Mouse (Mus musculus): Measurements from ENCODE around the gene Larp4b. TPM values are rescaled to one million over a fixed set of nuclear protein-coding genes. Genes with fewer than 3 reads are reported as not detected.
"Not testable (repeated sequence)": the region's sequence is repeated elsewhere in the genome, so short reads cannot be mapped to it uniquely, and the experiment has no call there.

Gene Larp4b
- polyA plus RNA-seq (2012; ENCODE audit: insufficient read depth, insufficient read length, low replicate concordance, missing spikeins), result not detected in 2 replicates

DNA sequence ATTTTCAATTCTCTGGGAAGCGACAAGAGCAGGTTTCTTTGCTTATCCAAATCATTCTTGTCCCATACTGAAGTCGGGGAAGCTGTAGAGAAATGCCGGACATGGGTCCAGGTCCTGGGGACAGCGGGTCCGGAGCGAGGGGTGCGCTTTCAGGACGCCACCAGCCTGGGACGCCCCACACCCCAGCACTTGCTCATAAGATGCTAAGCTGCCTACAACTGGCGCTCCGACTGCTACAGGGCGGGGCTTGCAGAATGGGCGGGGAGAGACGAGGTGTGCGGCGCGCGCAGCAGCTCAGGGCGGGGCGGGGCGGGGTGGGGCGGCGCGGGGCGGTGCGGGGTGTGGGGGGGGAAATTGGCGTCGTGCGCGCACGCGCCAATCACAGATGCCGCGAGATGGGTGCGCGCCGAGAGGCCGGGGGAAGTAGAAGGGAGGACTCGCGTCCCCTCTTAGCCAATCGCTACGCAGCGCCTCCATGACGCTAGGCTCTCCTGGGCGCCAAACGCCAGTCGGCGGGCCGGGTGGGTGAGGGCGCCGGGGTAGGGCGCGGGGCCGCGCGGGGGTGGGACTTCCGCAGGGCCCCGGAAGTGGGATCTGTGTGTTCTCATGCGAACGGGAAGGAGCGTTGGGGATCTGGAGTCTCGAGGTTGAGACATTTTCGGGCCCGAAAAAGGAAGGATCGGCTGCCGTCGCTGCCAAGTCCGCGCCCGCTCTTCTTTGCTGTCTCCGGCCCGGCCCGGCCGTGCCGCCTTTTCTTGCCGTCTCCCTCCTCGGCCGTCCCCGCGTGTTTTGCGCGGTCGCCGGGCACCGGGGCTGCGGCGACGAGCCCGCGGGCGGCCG is at the start of gene Larp4b:
Gene Larp4b (plus strand): TSS at position 566 of the 840 bp plus-strand sequence.
- Histone ChIP-seq H3K4me3 (ENCODE audit: insufficient read depth, low read depth, low read length) (peak within 1 kb of the TSS; percentile 81), H3K27ac (ENCODE audit: insufficient read depth, low read depth, low read length) (peak within 1 kb of the TSS; percentile 55; the same call in 1 of the 2 replicates), H3K4me1 (ENCODE audit: control insufficient read depth, insufficient read depth, low read length) (no peaks in the 10 kb centered on the region)
- TF ChIP-seq POLR2A (IDR thresholded peaks at IDR 0.05; ENCODE audit: insufficient read depth, low read depth, low read length), result peak; percentile 36; the same call in 1 of the 2 replicates
- no peak for TF ChIP-seq CTCF (IDR thresholded peaks at IDR 0.05; ENCODE audit: insufficient read depth, low read depth, low read length)
- under 1% methylated on average over 87 of the region's 92 CpGs for WGBS

DNA sequence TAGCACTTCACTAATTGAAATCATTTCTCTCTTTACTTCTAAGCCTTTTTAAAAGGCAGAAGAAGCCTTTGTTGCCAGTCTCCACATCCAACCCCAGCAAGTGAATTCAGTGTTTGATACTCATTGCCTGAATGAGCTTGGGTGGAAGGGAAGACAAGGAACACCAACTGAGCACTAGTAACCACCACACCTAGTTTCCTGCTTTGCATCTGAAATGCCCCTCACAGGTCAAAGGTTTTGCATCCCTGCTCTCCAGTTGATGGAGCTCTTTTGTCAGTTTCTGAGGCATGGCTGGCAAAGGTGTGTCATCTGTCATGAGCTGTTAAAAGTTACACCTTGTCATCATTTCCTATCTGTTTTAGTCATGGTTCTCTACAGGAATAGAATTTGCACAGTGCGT is 49.0 kb upstream of the Larp4b start:
- TF ChIP-seq POLR2A (IDR thresholded peaks at IDR 0.05; ENCODE audit: insufficient read depth, low read depth, low read length), result no peak
- no peak for TF ChIP-seq CTCF (IDR thresholded peaks at IDR 0.05; ENCODE audit: insufficient read depth, low read depth, low read length)
- 100% methylated on average over 1 of the region's 1 CpGs for WGBS
- Histone ChIP-seq H3K27ac (ENCODE audit: insufficient read depth, low read depth, low read length) (no peak overlapping the region), H3K4me1 (ENCODE audit: control insufficient read depth, insufficient read depth, low read length) (no peaks in the 10 kb centered on the region), H3K4me3 (ENCODE audit: insufficient read depth, low read depth, low read length) (no peak overlapping the region)

DNA sequence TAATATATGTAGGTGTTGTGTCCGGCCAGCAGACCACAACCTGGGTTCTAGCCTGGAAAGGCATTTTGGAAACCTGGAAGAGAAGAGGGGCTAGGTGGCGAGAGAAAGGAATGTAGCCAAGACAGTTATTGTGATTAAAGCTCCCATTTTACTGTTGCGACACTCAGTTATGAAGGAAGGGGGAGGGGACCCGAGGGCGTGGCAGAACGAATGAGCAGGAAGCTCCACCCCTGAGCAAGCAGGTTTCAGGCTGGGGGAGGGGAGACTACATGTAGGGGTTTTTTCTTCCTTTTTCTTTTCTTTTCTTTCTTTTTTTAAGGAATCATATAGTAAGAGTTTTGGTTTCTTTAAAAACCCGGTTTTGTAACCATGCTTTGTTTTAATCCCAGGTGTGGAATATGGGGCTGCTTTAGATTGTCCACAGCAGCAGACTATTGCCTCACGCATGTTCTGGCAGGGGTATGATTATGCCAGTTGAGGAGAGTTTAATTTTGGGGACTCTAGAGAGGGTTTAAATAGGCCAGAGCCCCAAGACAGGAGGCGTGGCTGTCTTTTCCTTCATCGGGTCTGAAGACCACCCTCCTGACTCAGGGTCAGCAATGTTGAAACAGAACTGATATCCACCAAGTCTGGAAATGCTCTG is 41.5 kb upstream of the Larp4b start:
- H3K4me3 ChIP-seq (ENCODE audit: insufficient read depth, low read depth, low read length), result not testable (repeated sequence)
- WGBS, result 68% methylated on average over 10 of the region's 10 CpGs

DNA sequence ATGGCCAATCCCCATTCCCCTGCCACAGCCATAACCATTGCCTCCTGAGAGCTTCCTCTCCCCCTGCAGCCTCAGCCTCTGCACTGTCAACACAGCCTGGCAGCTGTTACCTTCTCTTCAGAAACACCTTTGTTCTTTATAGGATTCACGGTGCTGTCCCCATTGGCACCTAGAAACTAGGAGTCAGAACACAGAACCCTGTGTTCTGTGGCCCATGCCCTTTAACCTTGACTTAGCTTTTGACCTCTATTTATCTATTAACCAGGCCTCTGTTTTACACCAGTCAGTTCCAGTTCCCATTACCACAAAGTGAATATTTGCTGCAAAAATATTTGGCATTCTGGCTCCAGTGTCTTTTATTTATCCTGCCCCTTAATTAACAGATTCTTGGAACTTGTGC is 36.4 kb upstream of the Larp4b start:
- TF ChIP-seq CTCF (IDR thresholded peaks at IDR 0.05; ENCODE audit: insufficient read depth, low read depth, low read length) (no peak), POLR2A (IDR thresholded peaks at IDR 0.05; ENCODE audit: insufficient read depth, low read depth, low read length) (no peak)
- Histone ChIP-seq H3K27ac (ENCODE audit: insufficient read depth, low read depth, low read length) (no peak overlapping the region), H3K4me3 (ENCODE audit: insufficient read depth, low read depth, low read length) (no peak overlapping the region), H3K4me1 (ENCODE audit: control insufficient read depth, insufficient read depth, low read length) (no peaks in the 10 kb centered on the region)
- 81% methylated on average over 1 of the region's 1 CpGs for WGBS

More for the DNA sequence above, 41.5 kb upstream of the Larp4b start:
- H3K27ac ChIP-seq (ENCODE audit: insufficient read depth, low read depth, low read length); H3K4me1 ChIP-seq (ENCODE audit: control insufficient read depth, insufficient read depth, low read length): not testable (repeated sequence)

DNA sequence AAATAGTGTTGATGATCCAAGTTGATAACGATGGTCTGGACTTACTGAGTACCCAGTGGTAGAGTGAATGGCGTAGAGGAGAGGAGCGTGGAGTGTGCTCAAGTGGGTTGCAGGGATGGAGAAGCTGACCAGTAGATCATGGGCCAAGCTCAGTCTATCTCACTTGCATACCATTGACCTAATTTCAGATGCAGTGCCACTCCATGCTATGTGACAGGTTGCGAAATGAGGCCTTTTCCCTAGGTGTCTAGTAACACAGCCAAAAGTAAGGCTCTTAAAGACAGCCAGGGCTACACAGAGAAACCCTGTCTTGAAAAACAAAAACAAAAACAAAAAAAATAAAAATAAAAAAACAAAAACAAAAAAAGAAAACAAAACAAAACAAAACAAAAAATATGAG is 35.0 kb upstream of the Larp4b start:
- no peak overlapping the region for H3K27ac ChIP-seq (ENCODE audit: insufficient read depth, low read depth, low read length)
- H3K4me1 ChIP-seq (ENCODE audit: control insufficient read depth, insufficient read depth, low read length), result no peaks in the 10 kb centered on the region
- no peak overlapping the region for H3K4me3 ChIP-seq (ENCODE audit: insufficient read depth, low read depth, low read length)
- TF ChIP-seq POLR2A (IDR thresholded peaks at IDR 0.05; ENCODE audit: insufficient read depth, low read depth, low read length) (no peak), CTCF (IDR thresholded peaks at IDR 0.05; ENCODE audit: insufficient read depth, low read depth, low read length) (no peak)
- WGBS, result 81% methylated on average over 4 of the region's 4 CpGs

DNA sequence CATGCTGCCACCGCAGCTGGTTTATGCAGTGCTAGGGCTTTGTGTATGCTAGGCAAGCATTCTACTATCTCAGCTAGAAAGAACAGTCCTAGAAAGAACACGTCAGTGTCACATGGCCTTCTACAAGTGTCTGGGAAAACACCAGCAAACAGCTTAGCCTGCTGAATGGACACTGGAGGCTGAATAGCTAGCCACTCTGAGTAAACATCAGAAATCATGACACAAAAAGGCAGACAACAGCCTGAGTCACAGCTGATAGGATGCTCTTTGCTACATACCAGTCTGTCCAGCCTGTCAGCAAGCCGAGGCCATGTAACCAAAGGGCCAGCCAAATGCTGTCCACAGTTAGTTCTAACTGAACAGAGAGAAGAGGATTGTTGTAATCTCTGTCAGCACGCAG is 32.3 kb upstream of the Larp4b start:
- WGBS, result 79% methylated on average over 4 of the region's 4 CpGs
- H3K27ac ChIP-seq (ENCODE audit: insufficient read depth, low read depth, low read length), result no peak overlapping the region
- H3K4me1 ChIP-seq (ENCODE audit: control insufficient read depth, insufficient read depth, low read length), result no peaks in the 10 kb centered on the region
- H3K4me3 ChIP-seq (ENCODE audit: insufficient read depth, low read depth, low read length), result no peak overlapping the region
- TF ChIP-seq CTCF (IDR thresholded peaks at IDR 0.05; ENCODE audit: insufficient read depth, low read depth, low read length) (no peak), POLR2A (IDR thresholded peaks at IDR 0.05; ENCODE audit: insufficient read depth, low read depth, low read length) (no peak)

DNA sequence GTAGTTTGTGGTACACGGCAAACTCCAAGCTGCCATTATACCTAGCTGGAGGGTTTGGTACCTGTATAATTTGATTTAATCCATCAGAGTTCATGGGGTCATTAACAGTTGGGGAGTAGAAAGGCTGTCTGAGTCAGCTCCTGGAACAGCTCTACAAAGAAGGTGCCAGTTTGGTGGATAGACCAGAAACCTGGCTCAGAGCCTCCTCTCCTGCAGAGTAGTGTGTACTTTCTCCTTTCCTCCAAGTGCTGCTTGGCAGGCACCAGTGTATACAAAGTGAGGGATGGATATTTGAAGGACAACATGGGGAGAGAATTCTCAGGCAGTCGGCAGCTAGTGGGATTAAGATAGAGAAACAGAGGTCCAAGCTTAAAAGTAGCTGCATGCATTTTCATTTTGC is 29.5 kb upstream of the Larp4b start:
- no peak overlapping the region for H3K4me3 ChIP-seq (ENCODE audit: insufficient read depth, low read depth, low read length)
- TF ChIP-seq CTCF (IDR thresholded peaks at IDR 0.05; ENCODE audit: insufficient read depth, low read depth, low read length), result no peak
- TF ChIP-seq POLR2A (IDR thresholded peaks at IDR 0.05; ENCODE audit: insufficient read depth, low read depth, low read length), result no peak
- H3K4me1 ChIP-seq (ENCODE audit: control insufficient read depth, insufficient read depth, low read length), result no peaks in the 10 kb centered on the region
- 42% methylated on average over 2 of the region's 2 CpGs for WGBS
- no peak overlapping the region for H3K27ac ChIP-seq (ENCODE audit: insufficient read depth, low read depth, low read length)

DNA sequence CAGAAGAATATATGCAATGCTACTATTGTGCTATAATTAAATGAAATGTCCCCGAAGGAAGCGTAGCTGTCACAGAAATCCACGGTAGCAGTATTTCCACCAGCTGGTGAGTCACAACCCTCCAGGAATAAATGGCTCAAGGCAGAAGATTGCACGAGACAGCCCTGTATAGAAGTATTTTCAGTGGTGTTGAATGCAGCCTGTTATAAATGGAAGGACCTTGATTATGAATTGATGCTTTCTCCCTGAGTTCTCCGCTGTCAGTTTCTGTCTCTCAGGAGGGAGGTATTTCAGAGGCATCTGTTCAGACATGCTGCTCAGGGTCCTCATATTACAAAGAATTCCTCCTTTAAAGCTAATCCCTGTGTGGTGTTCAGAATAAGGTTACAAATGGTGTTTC is 27.6 kb upstream of the Larp4b start:
- H3K4me1 ChIP-seq (ENCODE audit: control insufficient read depth, insufficient read depth, low read length), result no peaks in the 10 kb centered on the region
- H3K4me3 ChIP-seq (ENCODE audit: insufficient read depth, low read depth, low read length), result no peak overlapping the region
- TF ChIP-seq POLR2A (IDR thresholded peaks at IDR 0.05; ENCODE audit: insufficient read depth, low read depth, low read length), result no peak
- no peak for TF ChIP-seq CTCF (IDR thresholded peaks at IDR 0.05; ENCODE audit: insufficient read depth, low read depth, low read length)
- peak overlapping the region; percentile 70; the same call in 1 of the 2 replicates for H3K27ac ChIP-seq (ENCODE audit: insufficient read depth, low read depth, low read length)
- WGBS, result 19% methylated on average over 5 of the region's 5 CpGs

DNA sequence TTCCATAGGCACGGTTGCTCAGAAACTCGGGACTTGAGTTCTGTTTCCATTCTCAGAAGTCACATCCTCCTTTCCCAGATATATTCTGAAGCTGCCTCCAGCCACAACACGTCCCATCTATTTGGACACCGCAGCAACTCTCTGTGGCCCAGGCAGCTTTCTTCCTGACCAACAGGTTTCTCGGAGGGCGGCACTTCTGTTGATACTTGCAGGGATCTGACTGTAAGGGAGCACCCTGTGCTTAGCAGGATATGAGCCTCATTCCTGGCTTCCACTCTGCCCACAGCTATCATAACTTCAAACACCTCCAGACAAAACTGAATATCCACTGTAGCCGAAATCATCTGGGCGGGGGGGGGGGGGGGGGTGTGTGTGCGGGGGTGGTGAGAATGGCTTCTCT is 22.7 kb upstream of the Larp4b start:
- TF ChIP-seq POLR2A (IDR thresholded peaks at IDR 0.05; ENCODE audit: insufficient read depth, low read depth, low read length), result no peak
- TF ChIP-seq CTCF (IDR thresholded peaks at IDR 0.05; ENCODE audit: insufficient read depth, low read depth, low read length), result no peak
- no peaks in the 10 kb centered on the region for H3K4me1 ChIP-seq (ENCODE audit: control insufficient read depth, insufficient read depth, low read length)
- H3K27ac ChIP-seq (ENCODE audit: insufficient read depth, low read depth, low read length), result no peak overlapping the region
- no peak overlapping the region for H3K4me3 ChIP-seq (ENCODE audit: insufficient read depth, low read depth, low read length)
- WGBS, result 82% methylated on average over 9 of the region's 9 CpGs

Measured in olfactory bulb, adult 2 months (tissue).